ENCODE assay signal across 23 mouse cellular contexts in the genomic region with DNA sequence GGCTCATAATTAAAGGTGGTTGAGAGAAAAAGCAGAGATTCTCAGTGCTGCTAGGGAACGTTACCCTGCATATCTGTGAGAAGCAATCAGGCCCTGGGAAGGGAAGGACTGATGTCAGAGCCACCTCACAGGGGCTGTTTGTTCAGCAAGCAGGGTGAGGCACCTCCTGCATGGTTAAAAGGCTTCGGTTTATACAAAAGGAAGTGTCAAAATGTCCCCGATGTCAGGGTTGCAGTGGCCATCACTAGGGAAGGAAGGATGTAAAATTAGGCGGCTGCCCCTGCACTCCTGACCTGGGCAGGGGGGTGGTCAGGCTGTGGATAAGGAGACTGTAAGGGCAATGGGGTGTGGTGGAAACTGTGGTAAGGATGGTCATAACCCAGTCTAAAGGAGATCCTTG.
DNase-seq lines count a peak whose midpoint lies in the region; ATAC-seq and TF ChIP-seq lines count a peak whose summit lies in the region.
"Had no signal": no experiment of that assay in that cellular context is flagged by ENCODE, and none has a peak within 500 bp of the region (broad histone marks: within the 10 kb centered on the region; RNA-seq: fewer than 3 reads in every experiment).

No protein-coding gene starts in this region.

- H3K9ac ChIP-seq in heart, embryonic 12.5 days, result no peak overlapping the region
- no peak overlapping the region for H3K9ac ChIP-seq in kidney, embryonic 16.5 days (replicated peaks; ENCODE audit: low read length)
- H3K9ac ChIP-seq in lung, postnatal 0 days (replicated peaks; ENCODE audit: low read depth), result no peak overlapping the region
- H3K9ac ChIP-seq: embryonic facial prominence, embryonic 13.5 days; forebrain, embryonic 12.5 days; heart, embryonic 13.5 days; hindbrain, embryonic 12.5 days had no signal

- no peaks in the 10 kb centered on the region for H3K9me3 ChIP-seq in heart, embryonic 12.5 days (replicated peaks)
- no peaks in the 10 kb centered on the region for H3K9me3 ChIP-seq in kidney, embryonic 16.5 days (ENCODE audit: low read length)
- no peaks in the 10 kb centered on the region for H3K9me3 ChIP-seq in lung, postnatal 0 days (ENCODE audit: low read length)
- H3K9me3 ChIP-seq: embryonic facial prominence, embryonic 13.5 days; forebrain, embryonic 12.5 days; heart, embryonic 13.5 days; hindbrain, embryonic 12.5 days had no signal

- H3K27ac ChIP-seq in heart, embryonic 12.5 days (ENCODE audit: poor library complexity, severe bottlenecking), result no peak overlapping the region
- H3K27ac ChIP-seq in kidney, adult 2 months (ENCODE audit: insufficient read depth, low read depth, low read length), result peak overlapping the region; percentile 17
- H3K27ac ChIP-seq in kidney, embryonic 16.5 days (ENCODE audit: low read length), result no peak overlapping the region
- H3K27ac ChIP-seq in lung, postnatal 0 days (ENCODE audit: low read length), result no peak overlapping the region
- H3K27ac ChIP-seq: embryonic facial prominence, embryonic 13.5 days; forebrain, embryonic 12.5 days; heart, embryonic 13.5 days; hindbrain, embryonic 12.5 days had no signal

- ATAC-seq in heart, embryonic 12.5 days (ENCODE audit: insufficient number of reproducible peaks, low FRiP score), result no peak
- no peak for ATAC-seq in kidney, embryonic 16.5 days (ENCODE audit: low FRiP score, low TSS enrichment)
- ATAC-seq in lung, postnatal 0 days, result peak; percentile 39
- ATAC-seq: CD4-positive, CD25-positive, alpha-beta regulatory T cell, adult 4 months; forebrain, embryonic 16.5 days; hindbrain, embryonic 16.5 days; inflammation-experienced regulatory T-cells, adult 6 months had no signal

- TF ChIP-seq POLR2A in kidney, adult 2 months (IDR thresholded peaks at IDR 0.05; ENCODE audit: low read depth, low read length), result no peak

- H3K36me3 ChIP-seq in heart, embryonic 12.5 days, result 0 out of 2 replicates have a peak, but pooled peaks cover 3% of the 10 kb centered on the region
- H3K36me3 ChIP-seq in kidney, adult 2 months (ENCODE audit: control insufficient read depth, insufficient read depth, low read length), result no peaks in the 10 kb centered on the region
- H3K36me3 ChIP-seq in kidney, embryonic 16.5 days (ENCODE audit: insufficient read depth, low read length), result no peaks in the 10 kb centered on the region
- H3K36me3 ChIP-seq in lung, postnatal 0 days (ENCODE audit: insufficient read depth, low read length), result no peaks in the 10 kb centered on the region
- H3K36me3 ChIP-seq: embryonic facial prominence, embryonic 13.5 days; forebrain, embryonic 12.5 days; G1E; hindbrain, embryonic 12.5 days had no signal

- H3K4me3 ChIP-seq in heart, embryonic 12.5 days, result no peak overlapping the region
- no peak overlapping the region for H3K4me3 ChIP-seq in kidney, adult 2 months (ENCODE audit: insufficient read depth, low read depth, low read length)
- H3K4me3 ChIP-seq in kidney, embryonic 16.5 days (ENCODE audit: low read length), result no peak overlapping the region
- no peak overlapping the region for H3K4me3 ChIP-seq in lung, postnatal 0 days (ENCODE audit: low read depth, low read length)
- H3K4me3 ChIP-seq: embryonic facial prominence, embryonic 13.5 days; forebrain, embryonic 12.5 days; heart, embryonic 13.5 days; hindbrain, embryonic 12.5 days had no signal

- TF ChIP-seq EP300 in lung, postnatal 0 days (IDR thresholded peaks at IDR 0.05), result peak; percentile 69; the same call in 1 of the 2 replicates

- H3K4me2 ChIP-seq in heart, embryonic 12.5 days, result no peak overlapping the region
- H3K4me2 ChIP-seq in kidney, embryonic 16.5 days (replicated peaks; ENCODE audit: low read depth, low read length), result no peak overlapping the region
- H3K4me2 ChIP-seq in lung, postnatal 0 days (replicated peaks; ENCODE audit: low read depth, low read length), result no peak overlapping the region
- H3K4me2 ChIP-seq: embryonic facial prominence, embryonic 13.5 days; forebrain, embryonic 12.5 days; heart, embryonic 13.5 days; hindbrain, embryonic 12.5 days had no signal

- H3K4me1 ChIP-seq in heart, embryonic 12.5 days (replicated peaks), result peaks cover 2% of the 10 kb centered on the region
- H3K4me1 ChIP-seq in kidney, adult 2 months (ENCODE audit: control insufficient read depth, insufficient read depth, low read length), result 0 out of 2 replicates have a peak, but pooled peaks cover 2% of the 10 kb centered on the region
- no peaks in the 10 kb centered on the region; the same call in 1 of the 2 replicates for H3K4me1 ChIP-seq in kidney, embryonic 16.5 days (ENCODE audit: insufficient read depth, low read length)
- H3K4me1 ChIP-seq in lung, postnatal 0 days (ENCODE audit: insufficient read depth, low read depth, low read length), result no peaks in the 10 kb centered on the region; the same call in 1 of the 2 replicates

- TF ChIP-seq CTCF in kidney, adult 2 months (conservative IDR thresholded peaks at IDR 0.05; ENCODE audit: insufficient read depth, insufficient read length, low read depth, low read length), result no peak
- TF ChIP-seq CTCF in lung, postnatal 0 days (IDR thresholded peaks at IDR 0.05), result no peak

- WGBS in heart, embryonic 12.5 days, result 40% methylated on average over 4 of the region's 4 CpGs
- WGBS in kidney, adult 2 months, result 63% methylated on average over 4 of the region's 4 CpGs
- WGBS in kidney, embryonic 16.5 days, result 52% methylated on average over 4 of the region's 4 CpGs
- WGBS in lung, postnatal 0 days, result 31% methylated on average over 4 of the region's 4 CpGs

- H3K27me3 ChIP-seq in heart, embryonic 12.5 days (replicated peaks), result no peaks in the 10 kb centered on the region
- no peaks in the 10 kb centered on the region for H3K27me3 ChIP-seq in kidney, adult 2 months (replicated peaks; ENCODE audit: control insufficient read depth, insufficient read depth, low read length)
- H3K27me3 ChIP-seq in kidney, embryonic 16.5 days (ENCODE audit: insufficient read depth, low read length), result no peaks in the 10 kb centered on the region
- H3K27me3 ChIP-seq in lung, postnatal 0 days (replicated peaks; ENCODE audit: insufficient read depth, low read length), result no peaks in the 10 kb centered on the region
- H3K27me3 ChIP-seq: embryonic facial prominence, embryonic 13.5 days; forebrain, embryonic 12.5 days; heart, embryonic 13.5 days; hindbrain, embryonic 12.5 days had no signal

- peak; percentile 40 for DNase-seq in adrenal gland, adult 2 months
- no peak for DNase-seq in adrenal gland, postnatal 25 days
- peak; percentile 94 for DNase-seq in heart, adult 11 months
- DNase-seq in kidney, adult 2 months, result peak; percentile 48
- DNase-seq in lung, postnatal 0 days (ENCODE audit: low spot score), result peak; percentile 23
- no peak for DNase-seq in lung, postnatal 4 days
- DNase-seq: B cell, adult 2 months; cerebellum, adult 18-20 months; cerebellum, adult 9-11 months; cerebellum, postnatal 36 days; gastrocnemius, postnatal 25 days; heart, postnatal 36 days had no signal

Comparison
In these comparisons a context has a peak if more than half of its experiments do, and no peak if none do; other contexts are left out.
1. DNase-seq: peak in adrenal gland, adult 2 months (single experiment), heart, adult 11 months (single experiment), kidney, adult 2 months (single experiment) and lung, postnatal 0 days (single experiment); none in adrenal gland, postnatal 25 days (single experiment) and lung, postnatal 4 days (0 of 2).